Mouse (Mus musculus) ES-E14 (cell line): ENCODE measurements around the gene Tceanc2.

ENCODE experiments used
- CHD2 ChIP-seq: IDR thresholded peaks from 2 replicates; pipeline ENCODE4 v1.6.1; 2014; ENCODE audit warnings: mild to moderate bottlenecking, low read depth, low read length, inconsistent platforms
- HCFC1 ChIP-seq: IDR thresholded peaks from 2 replicates; pipeline ENCODE4 v1.6.1; 2012; ENCODE audit warnings: low read length, inconsistent platforms, borderline replicate concordance; ENCODE audit not compliant: insufficient read depth
- MAFK ChIP-seq: IDR thresholded peaks from 2 replicates; pipeline ENCODE4 v1.6.1; 2014; ENCODE audit warnings: mild to moderate bottlenecking, low read depth, low read length, inconsistent platforms; ENCODE audit not compliant: insufficient read depth
- ZC3H11A ChIP-seq: IDR thresholded peaks from 2 replicates; pipeline ENCODE4 v1.6.1; 2012; ENCODE audit warnings: low read depth, mild to moderate bottlenecking, inconsistent platforms, low read length, borderline replicate concordance
- ZNF384 ChIP-seq: IDR thresholded peaks from 2 replicates; pipeline ENCODE4 v1.6.1; 2012; ENCODE audit warnings: low read depth, low read length, inconsistent platforms

DNA sequence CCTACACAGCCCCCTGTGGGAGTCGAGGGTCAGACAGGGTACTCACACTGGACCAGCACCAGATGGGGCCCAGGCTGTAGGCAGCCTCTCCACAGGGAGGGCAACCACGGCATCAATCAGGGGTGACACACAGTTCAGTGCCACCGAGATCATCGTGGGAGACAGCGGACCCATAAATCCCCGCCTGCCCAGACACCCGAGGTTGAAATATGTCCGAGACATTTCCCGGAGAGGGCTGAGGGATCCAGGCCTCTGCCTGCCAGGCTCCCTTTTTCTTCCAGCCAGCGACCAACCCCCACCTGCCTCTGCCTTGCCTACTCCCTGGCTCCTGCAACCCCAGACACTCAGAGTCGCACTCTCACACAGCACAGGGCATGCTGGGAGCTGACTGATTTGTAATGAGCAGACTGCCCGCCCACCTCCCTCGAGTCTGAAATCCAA, 70.6 kb downstream of the Tceanc2 start:
- no peak for TF ChIP-seq MAFK
- TF ChIP-seq HCFC1, result no peak
- no peak for TF ChIP-seq ZC3H11A
- no peak for TF ChIP-seq ZNF384
- TF ChIP-seq CHD2, result no peak
